Mouse (Mus musculus): Measurements from ENCODE around the gene H2al2a. TPM values are rescaled to one million over a fixed set of nuclear protein-coding genes. Genes with fewer than 3 reads are reported as not detected.

The H2al2a gene
- total RNA-seq (2021): not detected
- 0.51 TPM in 1 of 2 replicates, not detected in the other for polyA plus RNA-seq (2012; rRNA removed)
- long read RNA-seq: 0 reads

DNA sequence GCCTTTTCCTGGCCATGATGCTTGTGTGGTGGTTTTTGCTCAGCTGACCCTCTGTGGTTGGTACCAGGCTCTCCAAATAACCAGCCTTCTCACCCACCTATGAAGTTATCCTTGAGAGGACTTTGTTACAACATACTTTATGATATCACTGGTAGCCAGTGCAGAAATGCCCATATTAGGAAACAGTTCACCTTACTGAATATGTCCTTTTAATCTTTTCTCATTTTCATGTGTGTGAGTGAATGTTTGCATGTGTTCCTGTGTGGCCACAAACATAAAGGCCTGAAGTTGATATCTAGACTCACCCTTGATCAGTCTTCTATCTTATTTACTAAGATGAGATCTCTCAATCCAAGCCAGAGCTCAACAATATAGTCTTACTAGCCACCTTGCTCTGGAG lies at the start of gene H2al2a:
Gene H2al2a (minus strand): TSS at position 101 of the 400 bp plus-strand sequence.
- no peak for TF ChIP-seq POLR2A (IDR thresholded peaks at IDR 0.05; ENCODE audit: insufficient read depth, low read depth, low read length)
- TF ChIP-seq CTCF (IDR thresholded peaks at IDR 0.05): no peak
- no peak for TF ChIP-seq EP300 (IDR thresholded peaks at IDR 0.05; ENCODE audit: insufficient read depth, low read depth, low read length)
- Histone ChIP-seq H3K27ac (no peak within 1 kb of the TSS), H3K79me2 (replicated peaks; ENCODE audit: control insufficient read depth, insufficient read depth, low read length) (no peaks in the 10 kb centered on the region), H3K36me3 (ENCODE audit: control insufficient read depth, insufficient read depth, low read length) (no peaks in the 10 kb centered on the region), H3K9ac (ENCODE audit: low read depth, low read length) (no peak within 1 kb of the TSS), H3K4me3 (no peak within 1 kb of the TSS), H3K27me3 (ENCODE audit: control insufficient read depth, insufficient read depth, low read length) (no peaks in the 10 kb centered on the region), H3K4me1 (ENCODE audit: control insufficient read depth, insufficient read depth, low read length) (no peaks in the 10 kb centered on the region)
- DNase-seq: no peak
- intact Hi-C loops (cut with DNase I): no loop called here

GRCm38 (mm10) chr2:18046186-18046585 lies 49.4 kb upstream of the H2al2a start:
- peak overlapping the region; percentile 74 for H3K4me3 ChIP-seq
- TF ChIP-seq CTCF (IDR thresholded peaks at IDR 0.05): no peak
- TF ChIP-seq POLR2A (IDR thresholded peaks at IDR 0.05; ENCODE audit: insufficient read depth, low read depth, low read length): no peak
- TF ChIP-seq EP300 (IDR thresholded peaks at IDR 0.05; ENCODE audit: insufficient read depth, low read depth, low read length): no peak
- intact Hi-C loops (cut with DNase I): loop anchor here (2.0 to 5.0 kb wide), 4 partner anchors 19 to 1611 kb away; partner anchors contain the start of genes Bmi1 and Otud1
- DNase-seq: no peak
- no peaks in the 10 kb centered on the region for H3K27me3 ChIP-seq (ENCODE audit: control insufficient read depth, insufficient read depth, low read length)
- WGBS: 8% methylated on average over 4 of the region's 4 CpGs
- H3K9ac ChIP-seq (ENCODE audit: low read depth, low read length): peak overlapping the region; percentile 99
- peaks cover 15% of the 10 kb centered on the region for H3K36me3 ChIP-seq (ENCODE audit: control insufficient read depth, insufficient read depth, low read length)
- H3K4me1 ChIP-seq (ENCODE audit: control insufficient read depth, insufficient read depth, low read length): peaks cover 3% of the 10 kb centered on the region
- peak overlapping the region; percentile 95 for H3K27ac ChIP-seq
- H3K79me2 ChIP-seq (replicated peaks; ENCODE audit: control insufficient read depth, insufficient read depth, low read length): no peaks in the 10 kb centered on the region; the same call in 1 of the 2 replicates

GRCm38 (mm10) chr2:18045781-18046181 lies 49.0 kb upstream of the H2al2a start:
- H3K79me2 ChIP-seq (replicated peaks; ENCODE audit: control insufficient read depth, insufficient read depth, low read length): no peaks in the 10 kb centered on the region; the same call in 1 of the 2 replicates
- TF ChIP-seq EP300 (IDR thresholded peaks at IDR 0.05; ENCODE audit: insufficient read depth, low read depth, low read length) (no peak), POLR2A (IDR thresholded peaks at IDR 0.05; ENCODE audit: insufficient read depth, low read depth, low read length) (0 out of 2 replicates have a peak, but pooled peaks have one; percentile 12)
- intact Hi-C loops (cut with DNase I): loop anchor here (2.0 to 5.0 kb wide), 4 partner anchors 19 to 1612 kb away; partner anchors contain the start of genes Bmi1 and Otud1
- H3K4me3 ChIP-seq: peak overlapping the region; percentile 74
- no peak for DNase-seq
- peak overlapping the region; percentile 99; the same call in 1 of the 2 replicates for H3K9ac ChIP-seq (ENCODE audit: low read depth, low read length)
- WGBS: 52% methylated on average over 6 of the region's 6 CpGs
- H3K4me1 ChIP-seq (ENCODE audit: control insufficient read depth, insufficient read depth, low read length): peaks cover 3% of the 10 kb centered on the region
- H3K27me3 ChIP-seq (ENCODE audit: control insufficient read depth, insufficient read depth, low read length): no peaks in the 10 kb centered on the region
- H3K36me3 ChIP-seq (ENCODE audit: control insufficient read depth, insufficient read depth, low read length): peaks cover 15% of the 10 kb centered on the region
- no peak overlapping the region; the same call in 1 of the 2 replicates for H3K27ac ChIP-seq

DNA sequence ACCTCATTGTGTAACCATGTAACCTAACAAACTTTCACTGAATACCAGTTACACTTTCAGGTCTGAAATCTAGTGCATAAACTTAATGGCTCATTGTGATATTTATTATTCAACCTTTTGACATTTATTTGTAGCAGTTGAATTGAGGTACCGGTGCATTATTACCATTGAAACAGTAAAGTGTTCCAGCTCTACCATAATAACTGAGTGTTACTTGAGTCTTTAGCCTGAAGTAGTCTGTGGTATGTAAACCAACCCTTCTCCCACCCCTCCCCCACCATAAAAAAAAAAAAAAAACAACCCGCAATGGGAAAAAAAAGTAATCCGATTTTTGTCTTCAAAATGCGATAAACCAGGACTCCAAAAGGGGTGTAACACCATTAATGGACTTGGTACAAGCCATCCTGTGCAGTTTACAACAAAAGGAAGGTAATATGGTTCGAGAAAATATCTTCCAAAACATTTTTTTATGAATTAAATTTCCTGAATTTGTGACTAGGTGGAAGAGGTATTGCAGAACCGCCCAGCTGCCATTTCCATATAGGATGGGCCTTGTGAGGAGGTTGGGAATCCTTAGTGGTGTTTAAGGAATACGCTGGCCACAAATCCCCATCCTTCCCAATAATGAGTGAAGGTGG lies 48.5 kb upstream of the H2al2a start:
- H3K27me3 ChIP-seq (ENCODE audit: control insufficient read depth, insufficient read depth, low read length): no peaks in the 10 kb centered on the region
- H3K4me1 ChIP-seq (ENCODE audit: control insufficient read depth, insufficient read depth, low read length): peaks cover 3% of the 10 kb centered on the region
- H3K4me3 ChIP-seq: peak overlapping the region; percentile 74
- 55% methylated on average over 7 of the region's 7 CpGs for WGBS
- no peaks in the 10 kb centered on the region; the same call in 1 of the 2 replicates for H3K79me2 ChIP-seq (replicated peaks; ENCODE audit: control insufficient read depth, insufficient read depth, low read length)
- TF ChIP-seq CTCF (IDR thresholded peaks at IDR 0.05) (no peak), POLR2A (IDR thresholded peaks at IDR 0.05; ENCODE audit: insufficient read depth, low read depth, low read length) (no peak), EP300 (IDR thresholded peaks at IDR 0.05; ENCODE audit: insufficient read depth, low read depth, low read length) (no peak)
- H3K27ac ChIP-seq: no peak overlapping the region; the same call in 1 of the 2 replicates
- H3K9ac ChIP-seq (ENCODE audit: low read depth, low read length): 0 out of 2 replicates have a peak overlapping the region, but pooled peaks have one; percentile 99
- DNase-seq: no peak
- H3K36me3 ChIP-seq (ENCODE audit: control insufficient read depth, insufficient read depth, low read length): peaks cover 14% of the 10 kb centered on the region
- intact Hi-C loops (cut with DNase I): loop anchor here (5.0 kb wide), 3 partner anchors 632 to 1612 kb away; partner anchors contain the start of genes Bmi1 and Otud1

DNA sequence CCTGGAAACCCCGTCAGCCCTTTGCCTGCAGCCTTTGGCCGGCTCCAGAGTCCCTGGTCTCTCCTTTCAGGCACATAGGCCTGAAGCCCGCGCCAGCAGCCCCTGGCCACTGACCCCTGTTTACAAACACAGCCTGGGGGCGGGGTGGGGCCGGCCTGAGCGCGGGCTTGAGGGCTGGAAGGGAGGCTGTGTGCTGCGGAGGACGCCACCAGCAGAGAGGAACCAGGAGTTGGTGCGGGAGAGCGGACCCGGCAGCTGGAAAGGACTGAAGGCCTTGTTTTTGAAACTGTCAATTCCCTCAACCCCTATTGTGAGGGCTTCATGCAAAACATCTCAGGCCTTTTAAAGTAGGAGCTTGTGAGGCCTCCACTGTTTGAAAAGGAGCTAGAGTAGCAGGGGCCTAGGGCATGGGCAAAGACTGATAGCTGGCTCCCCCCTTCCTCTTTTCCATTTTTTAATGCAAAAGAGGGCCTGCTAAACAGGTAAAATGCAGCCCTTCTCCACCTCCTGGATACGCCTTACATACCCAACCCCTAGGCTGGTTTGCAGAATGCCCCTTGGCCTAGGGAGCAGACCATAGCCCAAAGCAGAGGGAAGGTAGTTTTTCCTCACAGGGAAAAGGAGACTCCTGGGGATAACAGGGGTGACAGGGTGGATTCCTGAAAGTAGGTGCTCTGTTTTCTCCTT lies 44.6 kb upstream of the H2al2a start:
- Histone ChIP-seq H3K4me1 (ENCODE audit: control insufficient read depth, insufficient read depth, low read length) (peaks cover 1% of the 10 kb centered on the region), H3K27me3 (ENCODE audit: control insufficient read depth, insufficient read depth, low read length) (no peaks in the 10 kb centered on the region), H3K36me3 (ENCODE audit: control insufficient read depth, insufficient read depth, low read length) (peaks cover 8% of the 10 kb centered on the region), H3K79me2 (replicated peaks; ENCODE audit: control insufficient read depth, insufficient read depth, low read length) (no peaks in the 10 kb centered on the region; the same call in 1 of the 2 replicates), H3K4me3 (no peak overlapping the region), H3K27ac (no peak overlapping the region), H3K9ac (ENCODE audit: low read depth, low read length) (no peak overlapping the region)
- TF ChIP-seq EP300 (IDR thresholded peaks at IDR 0.05; ENCODE audit: insufficient read depth, low read depth, low read length) (no peak), POLR2A (IDR thresholded peaks at IDR 0.05; ENCODE audit: insufficient read depth, low read depth, low read length) (no peak), CTCF (IDR thresholded peaks at IDR 0.05) (no peak)
- whole genome bisulfite sequencing: 85% methylated on average over 14 of the region's 14 CpGs
- no peak for DNase-seq
- intact Hi-C loops (cut with DNase I): no loop called here
